Mouse (Mus musculus) A20 (cell line): Measurements from ENCODE around the gene Itga11.
A peak's percentile ranks its signal among the peaks of the same experiment; 100 is the strongest.
"Not testable (repeated sequence)": the region's sequence is repeated elsewhere in the genome, so short reads cannot be mapped to it uniquely, and the experiment has no call there.

Source experiments
- DNase-seq: peaks from one replicate; pipeline ENCODE4 v3.0.0-alpha.2; 2011; ENCODE audit warnings: low read depth, low spot score

Itga11 gene

GRCm38 (mm10) chr9:62765346-62765745 lies 87.7 kb downstream of the Itga11 start:
- DNase-seq: no peak

- no peak for DNase-seq
These were observed 89.8 kb downstream of the Itga11 start for GRCm38 (mm10) chr9:62767464-62767863.

GRCm38 (mm10) chr9:62768361-62768760 lies 90.7 kb downstream of the Itga11 start:
- DNase-seq: no peak

GRCm38 (mm10) chr9:62772746-62773145 lies 95.1 kb downstream of the Itga11 start:
- no peak for DNase-seq

GRCm38 (mm10) chr9:62775464-62775863 lies 97.8 kb downstream of the Itga11 start:
- DNase-seq: no peak

GRCm38 (mm10) chr9:62777461-62777860 lies 99.8 kb downstream of the Itga11 start:
- DNase-seq: peak; percentile 77

- DNase-seq: no peak
These were observed 101.1 kb downstream of the Itga11 start for GRCm38 (mm10) chr9:62778721-62779120.

GRCm38 (mm10) chr9:62781965-62782364 lies 104.3 kb downstream of the Itga11 start:
- no peak for DNase-seq

GRCm38 (mm10) chr9:62782976-62783781 lies 105.6 kb downstream of the Itga11 start:
- peak; percentile 26 for DNase-seq

- DNase-seq: peak; percentile 38
These were observed 106.6 kb downstream of the Itga11 start for GRCm38 (mm10) chr9:62784233-62784632.

- DNase-seq: no peak
These were observed 109.1 kb downstream of the Itga11 start for GRCm38 (mm10) chr9:62786721-62787120.

GRCm38 (mm10) chr9:62789856-62790255 lies 112.2 kb downstream of the Itga11 start:
- DNase-seq: no peak

- not testable (repeated sequence) for DNase-seq
These were observed 121.6 kb downstream of the Itga11 start for GRCm38 (mm10) chr9:62799218-62799617.

- no peak for DNase-seq
These were observed 132.5 kb downstream of the Itga11 start for GRCm38 (mm10) chr9:62810095-62810494.

- DNase-seq: peak; percentile 62
These were observed 133.2 kb downstream of the Itga11 start for GRCm38 (mm10) chr9:62810543-62811515.

GRCm38 (mm10) chr9:62811516-62812121 lies 134.0 kb downstream of the Itga11 start, which contains the start of gene Fem1b:
TSS of gene Fem1b (minus strand) at chr9:62811934.
- peak; percentile 90 for DNase-seq

- DNase-seq: peak; percentile 34
These were observed 134.8 kb downstream of the Itga11 start for GRCm38 (mm10) chr9:62812216-62813049.

GRCm38 (mm10) chr9:62814751-62815150 lies 137.1 kb downstream of the Itga11 start:
- DNase-seq: no peak

- peak; percentile 40 for DNase-seq
These were observed 138.9 kb downstream of the Itga11 start for GRCm38 (mm10) chr9:62816323-62817098.

- DNase-seq: peak; percentile 48
These were observed 139.5 kb downstream of the Itga11 start for GRCm38 (mm10) chr9:62817099-62817571.
